18 mouse cellular contexts compared by ENCODE assay signal in the genomic region with DNA sequence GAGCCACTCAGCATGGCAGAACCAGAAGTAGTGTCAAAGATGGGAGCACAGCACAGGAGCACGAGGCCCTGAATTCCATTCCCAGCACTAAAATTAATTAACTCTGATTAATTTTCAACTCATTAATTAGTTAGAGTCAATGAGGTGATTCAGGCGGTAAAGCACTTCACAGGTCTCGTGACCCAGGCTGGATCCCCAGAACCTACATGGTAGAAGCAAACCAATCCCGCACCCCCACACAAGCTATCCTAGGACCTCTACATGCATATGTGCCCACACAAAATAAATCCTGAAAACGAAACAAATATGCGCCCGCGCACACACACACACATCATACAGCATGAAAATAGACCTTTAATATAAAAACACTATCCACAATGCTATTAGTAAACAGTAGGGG.
"Had no signal": no experiment of that assay in that cellular context is flagged by ENCODE, and none has a peak within 500 bp of the region (broad histone marks: within the 10 kb centered on the region; RNA-seq: fewer than 3 reads in every experiment).

No protein-coding gene starts in this region.

- H3K4me1 ChIP-seq: limb, embryonic 15.5 days; midbrain, embryonic 12.5 days; midbrain, embryonic 15.5 days; neural tube, embryonic 13.5 days; stomach, embryonic 15.5 days had no signal

- H3K27ac ChIP-seq: layer of hippocampus, adult 2 months; limb, embryonic 12.5 days; limb, embryonic 15.5 days; liver, embryonic 12.5 days; liver, embryonic 15.5 days; midbrain, embryonic 12.5 days; midbrain, embryonic 15.5 days; neural tube, embryonic 13.5 days; stomach, embryonic 15.5 days had no signal

- H3K9me3 ChIP-seq: limb, embryonic 12.5 days; limb, embryonic 15.5 days; liver, embryonic 12.5 days; liver, embryonic 15.5 days; midbrain, embryonic 12.5 days; midbrain, embryonic 15.5 days; neural tube, embryonic 13.5 days; stomach, embryonic 15.5 days had no signal

- H3K9ac ChIP-seq: limb, embryonic 12.5 days; limb, embryonic 15.5 days; liver, embryonic 12.5 days; liver, embryonic 15.5 days; midbrain, embryonic 12.5 days; midbrain, embryonic 15.5 days; neural tube, embryonic 13.5 days; stomach, embryonic 15.5 days had no signal

- H3K36me3 ChIP-seq: limb, embryonic 12.5 days; limb, embryonic 15.5 days; liver, embryonic 12.5 days; liver, embryonic 15.5 days; midbrain, embryonic 12.5 days; midbrain, embryonic 15.5 days; neural tube, embryonic 13.5 days; stomach, embryonic 15.5 days had no signal

- H3K4me3 ChIP-seq: layer of hippocampus, adult 2 months; limb, embryonic 12.5 days; limb, embryonic 15.5 days; liver, embryonic 12.5 days; liver, embryonic 15.5 days; midbrain, embryonic 12.5 days; midbrain, embryonic 15.5 days; myocyte; neural tube, embryonic 13.5 days; stomach, embryonic 15.5 days had no signal

- H3K27me3 ChIP-seq: limb, embryonic 12.5 days; limb, embryonic 15.5 days; liver, embryonic 12.5 days; liver, embryonic 15.5 days; midbrain, embryonic 12.5 days; midbrain, embryonic 15.5 days; neural tube, embryonic 13.5 days; stomach, embryonic 15.5 days had no signal

- DNase-seq: layer of hippocampus, adult 9-11 months; lung, adult 2 months; lung, postnatal 14 days; lung, postnatal 4 days; retina, postnatal 1 day; right cerebral cortex, postnatal 25 days; spleen, adult 18-20 months; thymus, postnatal 25 days had no signal

- ATAC-seq: liver, embryonic 12.5 days had no signal

- H3K4me2 ChIP-seq: limb, embryonic 12.5 days; limb, embryonic 15.5 days; liver, embryonic 12.5 days; liver, embryonic 15.5 days; midbrain, embryonic 12.5 days; midbrain, embryonic 15.5 days; neural tube, embryonic 13.5 days; stomach, embryonic 15.5 days had no signal
